Mouse (Mus musculus) megakaryocyte-erythroid progenitor cell, adult 5-6 weeks (primary cell): ENCODE results near the gene Smpdl3b. TPM values are rescaled to one million over a fixed set of nuclear protein-coding genes. Genes with fewer than 3 reads are reported as not detected.
"Not testable (repeated sequence)": the region's sequence is repeated elsewhere in the genome, so short reads cannot be mapped to it uniquely, and the experiment has no call there.

Source experiments
- ATAC-seq: replicated peaks from 2 replicates; pipeline ENCODE4 v1.8.0; 2016; ENCODE audit warnings: mild to moderate bottlenecking, inconsistent platforms; ENCODE audit not compliant: severe bottlenecking, poor library complexity, low FRiP score, low TSS enrichment
- total RNA-seq, 2 experiments: library from RNA; stranded (forward) in 1 of 2; stranded (reverse) in 1 of 2; fragments of 200-1000, 215-1000 nt in 1 of 2; fragments of >200 nt in 1 of 2; fragmentation: Nextera tagmentation in 1 of 2; gene quantifications; 2 replicates each; pipeline ENCODE4 v1.2.3; 2014 to 2017

Smpdl3b gene
- total RNA-seq, 2 experiments from 2014 or later, result not detected

DNA sequence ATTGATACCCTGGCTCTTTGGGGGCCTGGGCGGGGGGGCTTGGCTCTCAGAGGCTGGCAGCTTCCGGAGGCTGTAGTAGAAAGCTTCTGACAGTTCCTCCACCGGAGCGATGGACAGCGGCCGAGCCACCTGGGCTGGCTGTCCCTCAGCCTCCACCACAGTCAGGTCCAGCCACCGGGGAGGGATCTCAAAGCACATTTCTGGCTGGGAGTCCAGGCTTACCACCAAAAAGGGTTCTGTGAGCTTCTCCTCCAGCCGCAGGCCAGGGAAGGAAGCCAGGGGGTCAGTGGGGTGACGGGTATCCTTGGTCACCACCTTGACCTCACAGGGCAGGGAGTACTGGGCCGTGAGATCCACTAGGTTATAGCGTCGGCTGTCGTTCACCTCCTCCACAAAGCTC is 28.2 kb upstream of the Smpdl3b start:
- no peak for ATAC-seq

DNA sequence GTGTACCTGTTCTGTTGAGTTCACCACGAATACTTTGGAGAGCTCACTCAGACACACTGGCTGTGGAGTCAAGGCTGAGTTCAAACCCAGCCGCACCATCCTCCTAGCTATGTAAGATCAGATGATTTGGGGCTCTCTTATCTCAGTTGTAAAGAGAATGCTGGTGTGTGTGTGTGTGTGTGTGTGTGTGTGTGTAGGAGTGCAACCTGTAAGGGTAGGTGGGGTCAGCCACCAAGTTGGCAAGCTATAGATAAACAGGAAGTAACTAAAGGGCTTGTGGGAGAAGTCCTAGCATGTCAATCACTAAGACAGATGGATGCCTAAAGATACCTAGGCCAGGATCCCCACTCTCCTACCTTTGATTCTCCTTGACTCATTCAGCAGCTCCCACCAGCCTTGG is 26.7 kb upstream of the Smpdl3b start:
- 0 out of 2 replicates have a peak, but pooled peaks have one; percentile 28 for ATAC-seq

- no peak for ATAC-seq
These were observed 23.2 kb upstream of the Smpdl3b start for GRCm38 (mm10) chr4:132780288-132780687.

GRCm38 (mm10) chr4:132778562-132779201 is 21.6 kb upstream of the Smpdl3b start:
- no peak for ATAC-seq

- ATAC-seq, result peak; percentile 48
These were observed 19.7 kb upstream of the Smpdl3b start for GRCm38 (mm10) chr4:132776764-132777163.

DNA sequence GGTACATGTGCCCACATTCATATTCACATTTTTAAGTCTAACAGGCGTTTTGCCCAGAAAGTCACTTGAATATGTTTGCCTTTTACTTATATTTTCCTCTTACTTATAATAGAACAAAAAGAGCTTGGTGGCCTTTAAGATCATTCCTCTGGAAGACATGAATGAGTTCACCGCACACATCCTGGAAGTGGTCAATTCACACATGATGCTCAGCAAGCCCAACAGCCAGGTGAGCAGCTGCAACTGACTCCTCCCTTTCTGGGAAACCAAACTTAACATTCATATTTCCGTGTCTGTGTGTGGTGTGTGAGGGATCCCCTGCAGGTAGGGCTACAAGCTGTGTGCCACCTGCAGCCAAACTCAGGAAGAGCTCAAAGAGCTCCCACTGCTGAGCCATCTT is 17.9 kb upstream of the Smpdl3b start:
- no peak for ATAC-seq

DNA sequence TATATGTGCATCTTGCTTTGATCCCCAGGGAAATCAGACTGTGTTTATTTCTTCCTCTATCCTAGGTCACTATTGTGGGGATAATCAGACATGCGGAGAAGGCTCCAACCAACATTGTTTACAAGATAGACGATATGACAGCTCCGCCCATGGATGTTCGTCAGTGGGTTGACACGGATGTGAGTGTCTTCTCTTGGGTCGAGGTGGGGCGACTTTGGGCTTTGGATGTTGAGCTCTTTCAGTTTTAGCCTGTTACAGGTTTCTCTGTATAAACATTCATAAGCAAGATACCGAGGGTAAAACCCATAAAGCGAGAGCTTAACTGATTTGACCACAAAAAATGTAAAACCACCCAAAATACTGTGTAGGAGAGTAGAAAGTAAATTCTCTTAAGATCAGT is 14.7 kb upstream of the Smpdl3b start:
- no peak for ATAC-seq

- peak; percentile 96 for ATAC-seq
These were observed 11.1 kb upstream of the Smpdl3b start, which contains the start of gene Rpa2 for GRCm38 (mm10) chr4:132767914-132768876. Rpa2 (plus strand) TSS chr4:132768332.

DNA sequence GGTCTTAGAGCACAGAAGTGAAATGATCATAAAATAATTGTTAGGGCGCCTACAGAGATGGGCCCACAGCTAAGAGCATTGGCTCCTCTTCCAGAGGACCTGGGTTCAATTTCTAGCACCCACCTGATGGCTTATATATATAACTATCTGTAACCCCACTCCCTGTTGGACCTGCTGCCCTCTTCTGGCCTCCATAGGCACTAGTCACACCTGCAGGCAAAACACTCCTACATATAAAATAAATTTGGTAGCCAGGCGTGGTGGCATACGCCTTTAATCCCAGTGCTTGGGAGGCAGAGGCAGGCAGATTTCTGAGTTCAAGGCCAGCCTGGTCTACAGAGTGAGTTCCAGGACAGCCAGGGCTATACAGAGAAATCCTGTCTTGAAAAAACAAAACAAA is 6.1 kb upstream of the Smpdl3b start:
- not testable (repeated sequence) for ATAC-seq

DNA sequence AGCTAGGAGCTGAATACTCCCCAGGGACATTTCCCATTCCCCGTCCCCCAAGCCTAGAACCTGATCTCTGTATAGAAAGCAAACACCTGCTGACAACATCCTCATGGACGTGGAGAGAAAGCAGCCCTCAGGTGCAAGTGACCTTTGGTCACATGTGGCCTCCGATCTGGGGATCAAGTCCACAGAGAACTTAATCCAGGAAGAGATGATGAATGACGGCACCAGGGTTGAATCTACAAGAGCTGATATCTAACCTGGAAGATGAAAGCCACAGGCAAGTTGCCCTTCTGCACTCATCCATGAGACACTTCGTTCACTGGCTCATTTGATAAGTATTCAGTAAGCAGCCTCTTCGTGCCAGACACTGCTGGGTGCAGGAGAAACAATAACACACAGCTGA is 5.5 kb upstream of the Smpdl3b start:
- ATAC-seq, result no peak

GRCm38 (mm10) chr4:132760296-132760695 is 3.2 kb upstream of the Smpdl3b start:
- no peak for ATAC-seq

DNA sequence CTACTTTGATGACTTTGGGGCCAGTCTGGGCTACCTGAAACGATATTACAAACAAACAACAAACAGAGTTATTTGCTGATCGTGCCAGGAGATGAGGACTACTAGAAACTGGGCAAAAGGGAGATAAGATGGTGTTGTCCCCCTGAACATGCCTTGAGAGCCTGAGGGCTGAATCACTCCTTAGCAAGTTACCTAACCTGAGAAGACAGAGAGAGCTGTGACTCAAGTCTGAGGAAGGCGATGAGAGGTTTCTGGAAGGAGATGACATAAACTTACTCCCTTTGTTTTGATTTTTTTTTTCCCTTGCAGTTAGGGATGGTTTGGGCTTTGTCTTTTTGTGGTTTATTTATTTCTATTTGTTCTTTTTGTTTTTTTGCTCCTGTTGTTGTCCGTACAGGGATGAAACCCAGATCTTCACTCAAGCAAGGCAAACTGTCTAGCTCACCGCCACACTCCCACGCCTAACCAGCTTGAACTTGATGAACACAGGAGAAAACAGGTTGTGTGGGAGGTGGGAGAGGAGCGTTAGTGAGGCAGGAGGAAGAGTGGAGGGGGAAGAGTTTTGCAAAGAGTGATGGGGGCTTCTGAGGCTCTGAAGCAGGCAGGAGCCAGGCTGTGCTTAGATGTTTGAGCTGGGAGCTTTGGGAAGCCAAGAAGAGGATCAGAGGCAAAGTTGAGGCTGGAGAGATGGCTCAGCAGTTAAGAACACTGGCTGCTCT is 740 bp upstream of the Smpdl3b start:
- no peak for ATAC-seq

DNA sequence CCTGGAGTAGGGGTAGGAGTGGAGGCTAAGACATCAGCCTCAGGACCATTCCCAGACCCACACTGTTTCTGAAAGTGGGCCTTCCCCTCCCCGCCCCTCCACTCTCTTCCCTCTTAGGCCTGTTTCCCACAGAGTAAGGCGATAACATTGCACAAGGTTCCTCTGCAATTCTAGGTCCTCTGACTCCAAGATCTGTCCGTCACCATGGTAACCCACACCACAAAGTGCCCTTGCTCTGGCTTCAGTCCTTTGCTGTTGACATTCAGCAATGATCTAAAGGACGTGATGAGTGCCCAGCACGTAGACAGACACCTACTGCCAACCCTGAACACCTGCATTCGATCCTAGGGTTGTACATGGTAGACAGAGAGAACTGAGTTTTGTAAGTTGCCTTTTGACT is 4.1 kb downstream of the Smpdl3b start:
- no peak for ATAC-seq

DNA sequence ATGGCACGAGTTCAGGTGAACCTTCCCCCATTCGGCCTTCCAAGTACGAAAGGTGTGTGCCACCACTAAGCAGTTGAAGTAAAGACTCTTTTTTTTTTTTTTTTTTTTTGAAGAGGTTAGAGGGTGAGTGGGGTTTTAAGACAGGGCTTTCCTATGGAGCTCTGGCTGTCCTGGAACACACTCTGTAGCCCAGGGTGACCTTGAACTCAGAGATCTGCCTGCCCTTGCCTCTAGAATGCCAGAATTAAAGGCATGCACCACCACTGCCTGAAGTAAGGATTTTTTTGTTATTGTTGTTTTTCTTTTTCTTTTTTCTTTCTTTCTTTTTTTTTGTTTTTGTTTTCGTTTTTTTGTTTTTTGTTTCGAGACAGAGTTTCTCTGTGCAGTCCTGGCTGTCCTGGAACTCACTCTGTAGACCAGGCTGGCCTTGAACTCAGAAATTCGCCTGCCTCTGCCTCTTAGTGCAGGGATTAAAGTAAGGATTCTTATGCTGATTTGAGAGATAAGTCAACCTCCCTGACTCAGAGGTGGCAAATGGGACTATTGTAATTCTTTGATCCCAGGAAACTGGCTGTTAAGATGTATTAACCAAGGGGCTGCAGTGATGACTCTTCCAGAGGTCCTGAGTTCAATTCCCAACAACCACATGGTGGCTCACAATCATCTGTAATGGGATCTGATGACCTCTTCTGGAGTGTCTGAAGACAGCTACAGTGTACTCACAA is 7.6 kb downstream of the Smpdl3b start:
- ATAC-seq, result no peak

- ATAC-seq, result no peak
These were observed 8.3 kb downstream of the Smpdl3b start for GRCm38 (mm10) chr4:132748778-132749177.

DNA sequence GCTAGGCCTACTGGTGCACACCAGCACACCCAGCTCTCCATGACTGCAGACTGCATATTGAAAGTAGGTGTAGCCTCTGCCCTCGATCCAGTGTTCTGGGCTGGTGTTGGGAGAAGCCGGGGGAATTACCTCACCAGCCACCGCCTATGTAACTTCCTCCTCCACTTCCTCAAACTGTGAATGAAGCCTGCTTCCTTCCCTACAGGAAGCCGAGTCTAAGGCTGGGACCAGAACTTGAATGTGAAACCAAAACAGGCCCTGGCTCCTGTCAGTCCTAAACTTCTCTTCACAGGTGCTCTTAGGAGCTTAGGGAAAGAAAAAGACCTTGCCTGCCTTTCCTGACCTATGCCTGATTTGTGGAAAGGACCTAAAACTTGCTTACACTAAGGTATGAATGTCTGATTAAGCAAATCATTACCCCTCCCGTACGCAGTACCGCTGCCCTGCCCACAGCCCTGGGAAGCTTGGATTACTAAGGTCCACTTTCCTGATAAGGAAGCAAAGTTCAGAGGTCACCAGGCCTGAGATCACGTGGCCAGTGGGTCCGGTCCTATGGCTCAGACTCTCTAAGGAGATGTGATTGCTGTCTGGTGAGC is 9.3 kb downstream of the Smpdl3b start:
- ATAC-seq, result peak; percentile 40

DNA sequence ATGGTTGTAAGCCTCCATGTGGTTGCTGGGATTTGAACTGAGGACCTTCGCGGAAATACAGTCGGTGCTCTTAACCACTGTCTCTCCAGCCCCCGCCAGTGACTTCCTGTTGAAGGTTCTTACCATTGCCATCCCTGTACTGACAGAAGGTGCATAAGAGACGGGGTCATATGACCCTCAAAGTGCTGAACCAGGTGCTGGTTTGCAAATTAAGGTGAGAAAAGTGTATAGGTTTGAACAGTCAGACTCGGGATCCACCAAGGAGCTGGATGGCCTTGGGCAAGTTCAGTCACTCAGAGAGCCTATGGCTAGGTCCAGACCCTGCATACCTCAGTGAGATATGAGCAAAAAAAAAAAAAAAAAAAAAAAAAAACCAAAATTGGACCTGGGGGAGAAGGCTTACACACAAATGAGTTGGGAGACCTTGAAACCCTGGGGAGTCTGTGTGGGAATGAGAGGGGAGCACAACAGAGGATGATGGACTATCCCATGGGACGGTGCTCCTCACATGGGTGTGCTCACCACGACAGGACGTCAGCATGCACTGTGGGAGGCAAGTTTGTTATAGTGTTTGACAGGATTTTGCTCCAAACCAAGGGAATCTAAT is 10.0 kb downstream of the Smpdl3b start:
- ATAC-seq, result no peak

DNA sequence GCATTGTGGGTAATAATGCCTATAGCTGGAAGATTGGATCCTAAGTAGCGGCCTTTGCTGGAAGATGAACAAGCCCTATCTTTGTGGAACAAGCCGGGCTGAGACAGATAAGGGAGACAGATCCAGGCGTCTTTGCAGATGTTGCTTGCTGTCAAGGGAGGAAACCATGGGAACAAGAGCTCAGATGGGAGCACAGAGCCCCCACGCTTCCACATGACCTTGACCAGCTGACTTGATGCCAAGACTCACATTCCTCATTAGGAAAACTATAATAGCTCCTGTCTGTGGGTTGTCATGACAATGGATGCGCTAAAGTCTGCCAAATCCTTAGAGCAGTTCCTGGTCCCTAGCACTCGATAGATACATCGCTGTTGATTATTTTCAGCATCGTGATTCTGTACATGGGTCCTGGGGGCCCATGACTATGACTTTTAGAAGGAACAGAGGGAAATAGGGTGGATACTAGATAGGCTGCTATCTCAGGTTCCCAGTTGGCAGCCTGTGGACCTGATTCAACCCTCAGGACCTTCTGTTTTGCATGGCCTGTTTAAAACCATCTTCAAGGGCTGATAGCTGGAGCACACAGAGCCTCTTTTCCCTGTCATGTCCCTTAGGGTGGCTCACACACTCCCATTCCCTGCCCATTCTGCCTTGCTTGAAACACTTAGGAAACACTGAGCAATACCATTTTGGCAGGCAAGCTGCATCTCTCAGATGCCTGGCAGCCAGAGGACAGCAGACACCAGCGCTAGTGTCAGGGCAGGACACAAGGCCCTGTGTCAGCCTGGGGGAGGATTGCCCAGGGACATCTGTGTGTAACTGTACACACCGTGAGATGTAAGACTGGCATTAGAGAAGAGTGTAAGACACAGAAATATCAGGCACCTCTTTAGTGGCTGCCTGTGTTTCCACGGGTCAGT is 12.8 kb downstream of the Smpdl3b start:
- ATAC-seq, result peak; percentile 72
